Mouse (Mus musculus) heart, embryonic 15.5 days (tissue): Measurements from ENCODE around the gene Camta1. TPM values are rescaled to one million over a fixed set of nuclear protein-coding genes. Genes with fewer than 3 reads are reported as not detected.

Experiments used
- ATAC-seq: fragments of 200-750 bp; cut with Nextera tagmentation; replicated peaks from 2 replicates; pipeline ENCODE4 v1.8.0; 2017; ENCODE audit warnings: low read depth, moderate TSS enrichment; ENCODE audit not compliant: insufficient number of reproducible peaks, insufficient read depth, low FRiP score
- H3K27ac ChIP-seq: fragments of 300-500 bp; sonication (generic); 2 replicates; pipeline ENCODE4 v1.5.1; 2015; ENCODE audit warnings: mild to moderate bottlenecking, inconsistent platforms
- H3K27me3 ChIP-seq: fragments of 300-500 bp; sonication (generic); 2 replicates; pipeline ENCODE4 v1.6.1; 2015; ENCODE audit warnings: inconsistent platforms
- H3K36me3 ChIP-seq: fragments of 300-500 bp; sonication (generic); 2 replicates; pipeline ENCODE4 v1.6.1; 2015; ENCODE audit warnings: mild to moderate bottlenecking, inconsistent platforms
- H3K4me1 ChIP-seq: fragments of 300-500 bp; sonication (generic); replicated peaks from 2 replicates; pipeline ENCODE4 v1.6.1; 2015; ENCODE audit warnings: inconsistent platforms
- H3K4me2 ChIP-seq: fragments of 300-500 bp; sonication (generic); 2 replicates; pipeline ENCODE4 v1.6.1; 2015; ENCODE audit warnings: inconsistent platforms, mild to moderate bottlenecking, moderate library complexity
- H3K4me3 ChIP-seq: fragments of 300-500 bp; sonication (generic); 2 replicates; pipeline ENCODE4 v1.5.1; 2015; ENCODE audit warnings: mild to moderate bottlenecking, inconsistent platforms
- H3K9ac ChIP-seq: fragments of 300-500 bp; sonication (generic); 2 replicates; pipeline ENCODE4 v1.6.1; 2015; ENCODE audit warnings: mild to moderate bottlenecking, inconsistent platforms
- H3K9me3 ChIP-seq: fragments of 300-500 bp; sonication (generic); replicated peaks from 2 replicates; pipeline ENCODE4 v1.6.1; 2016; ENCODE audit warnings: inconsistent platforms
- WGBS: fragments of 180-500 bp; shearing (Covaris S2); methylation state at CpG from one replicate; pipeline ENCODE4 v1.1.7; 2015; ENCODE audit warnings: mixed read lengths; 5-methylcytosine and 5-hydroxymethylcytosine counted together
- polyA plus RNA-seq: library from polyadenylated mRNA; unstranded; fragments of >200 nt; fragmentation: Nextera tagmentation; extraction: Ambion mirVana; gene quantifications from 2 replicates; pipeline ENCODE4 v1.2.1, GENCODE M21; 2015

The Camta1 gene
- polyA plus RNA-seq, 1 experiment from 2014 or later, result 165 TPM

DNA sequence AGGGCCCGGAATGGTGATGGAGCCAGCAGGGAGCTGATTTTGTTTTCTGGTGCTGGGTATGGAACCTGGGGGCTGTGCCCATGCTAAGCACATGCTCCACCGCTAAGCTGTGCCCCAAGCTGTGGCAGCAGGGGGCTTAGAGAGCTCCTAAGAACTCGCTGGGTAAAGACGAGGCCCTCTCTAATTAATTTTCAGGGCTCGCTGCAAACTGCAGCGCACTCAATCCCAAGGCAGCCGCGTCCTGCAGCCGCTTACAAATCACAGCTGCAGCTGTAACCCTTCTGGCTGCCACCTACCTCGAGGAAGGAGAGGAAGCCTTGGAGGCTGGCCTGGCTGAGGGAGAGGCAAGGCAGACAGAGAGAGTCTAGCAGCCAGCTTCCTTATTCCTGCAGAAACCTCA, 639.0 kb downstream of the Camta1 start:
- Histone ChIP-seq H3K4me3 (no peak overlapping the region), H3K27me3 (no peaks in the 10 kb centered on the region), H3K36me3 (no peaks in the 10 kb centered on the region), H3K9me3 (no peaks in the 10 kb centered on the region), H3K4me2 (no peak overlapping the region), H3K27ac (no peak overlapping the region), H3K9ac (no peak overlapping the region), H3K4me1 (0 out of 2 replicates have a peak, but pooled peaks cover 3% of the 10 kb centered on the region)
- ATAC-seq, result no peak
- WGBS, result 33% methylated on average over 10 of the region's 10 CpGs

- H3K9me3 ChIP-seq, result no peaks in the 10 kb centered on the region
- no peak for ATAC-seq
- peaks cover 2% of the 10 kb centered on the region; the same call in 1 of the 2 replicates for H3K4me1 ChIP-seq
- no peaks in the 10 kb centered on the region for H3K36me3 ChIP-seq
- WGBS, result 71% methylated on average over 15 of the region's 15 CpGs
- H3K9ac ChIP-seq, result no peak overlapping the region
- H3K27me3 ChIP-seq, result no peaks in the 10 kb centered on the region
- H3K4me3 ChIP-seq, result no peak overlapping the region
- H3K27ac ChIP-seq, result no peak overlapping the region
- H3K4me2 ChIP-seq, result no peak overlapping the region
Measured at GRCm38 (mm10) chr4:151216553-151217292, 645.0 kb downstream of the Camta1 start.

DNA sequence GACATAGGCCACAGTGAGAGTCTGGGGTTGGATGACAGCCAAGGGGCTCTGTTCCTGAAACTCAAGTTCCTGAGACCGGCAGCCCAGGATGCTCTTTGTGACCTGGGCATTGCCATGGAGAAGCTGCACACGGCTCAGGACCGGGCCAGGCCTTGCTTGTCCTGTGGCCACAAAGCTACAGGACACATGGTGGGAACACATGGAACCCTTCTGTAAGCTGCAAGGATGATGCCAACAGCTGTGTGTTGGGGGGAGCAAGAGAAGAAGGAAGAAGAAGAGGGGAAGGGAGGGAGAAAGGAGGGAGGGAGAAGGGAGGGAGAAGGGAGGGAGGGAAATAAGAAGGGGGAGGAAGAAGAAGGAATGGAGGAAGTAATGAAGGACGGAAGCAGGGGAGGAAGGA, 645.8 kb downstream of the Camta1 start:
- Histone ChIP-seq H3K4me3 (no peak overlapping the region), H3K9me3 (no peaks in the 10 kb centered on the region), H3K4me1 (peaks cover 6% of the 10 kb centered on the region), H3K4me2 (no peak overlapping the region), H3K27me3 (no peaks in the 10 kb centered on the region), H3K36me3 (no peaks in the 10 kb centered on the region), H3K27ac (no peak overlapping the region), H3K9ac (no peak overlapping the region)
- WGBS, result 56% methylated on average over 4 of the region's 4 CpGs
- ATAC-seq, result no peak

GRCm38 (mm10) chr4:151215179-151215578, 646.5 kb downstream of the Camta1 start:
- Histone ChIP-seq H3K9me3 (no peaks in the 10 kb centered on the region), H3K27me3 (no peaks in the 10 kb centered on the region), H3K4me1 (peaks cover 9% of the 10 kb centered on the region), H3K4me2 (no peak overlapping the region), H3K36me3 (no peaks in the 10 kb centered on the region), H3K9ac (no peak overlapping the region), H3K27ac (no peak overlapping the region), H3K4me3 (no peak overlapping the region)
- WGBS, result 55% methylated on average over 1 of the region's 1 CpGs
- no peak for ATAC-seq

- Histone ChIP-seq H3K4me1 (peaks cover 9% of the 10 kb centered on the region), H3K27ac (no peak overlapping the region), H3K4me2 (no peak overlapping the region), H3K4me3 (no peak overlapping the region), H3K9ac (no peak overlapping the region), H3K27me3 (no peaks in the 10 kb centered on the region), H3K36me3 (no peaks in the 10 kb centered on the region), H3K9me3 (no peaks in the 10 kb centered on the region)
- 71% methylated on average over 11 of the region's 11 CpGs for WGBS
- ATAC-seq, result no peak
Measured at GRCm38 (mm10) chr4:151213475-151213874, 648.2 kb downstream of the Camta1 start.

DNA sequence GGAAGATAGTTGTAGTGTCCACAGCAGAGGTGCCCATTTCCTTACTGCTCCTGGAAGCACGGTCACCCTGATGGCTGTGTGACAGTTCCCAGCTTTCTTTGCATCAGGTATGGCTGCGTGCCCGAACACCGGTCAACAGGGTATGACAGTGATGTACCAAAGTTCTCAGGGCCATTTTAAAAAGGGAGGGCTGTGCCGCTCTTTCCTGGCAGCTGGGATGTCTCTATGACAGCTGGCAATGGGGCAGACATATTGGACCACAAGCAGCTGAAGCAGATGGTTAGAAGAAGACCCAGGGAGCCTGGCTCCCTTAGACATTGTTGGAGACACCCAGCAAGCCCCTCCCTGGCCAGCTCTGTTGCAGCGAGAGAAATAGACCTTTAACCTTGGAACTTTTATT, 649.7 kb downstream of the Camta1 start:
- WGBS, result 85% methylated on average over 6 of the region's 6 CpGs
- H3K27me3 ChIP-seq, result no peaks in the 10 kb centered on the region

DNA sequence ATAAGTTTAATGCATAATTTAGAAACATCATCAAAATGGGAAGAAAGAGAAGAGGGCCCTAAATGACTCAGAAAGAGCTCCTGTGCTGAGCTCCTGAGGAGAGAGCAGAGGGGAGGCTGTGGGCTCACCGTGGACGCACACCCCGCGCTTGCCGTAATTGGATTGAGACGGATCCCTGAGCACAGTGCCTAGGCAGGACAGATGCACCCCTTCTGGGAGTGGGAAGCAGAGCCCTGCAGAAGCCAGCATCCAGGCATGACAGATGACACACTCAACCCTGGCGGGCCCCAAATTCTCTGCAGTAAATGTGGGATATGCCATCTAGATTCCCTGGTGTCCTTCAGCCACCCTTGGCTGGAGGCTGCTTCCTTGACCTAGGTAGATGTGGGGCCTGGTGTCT, 654.1 kb downstream of the Camta1 start:
- WGBS, result 77% methylated on average over 7 of the region's 7 CpGs
- Histone ChIP-seq H3K9ac (no peak overlapping the region), H3K9me3 (no peaks in the 10 kb centered on the region), H3K4me1 (peaks cover 7% of the 10 kb centered on the region), H3K36me3 (no peaks in the 10 kb centered on the region), H3K27ac (no peak overlapping the region), H3K4me3 (no peak overlapping the region), H3K27me3 (no peaks in the 10 kb centered on the region), H3K4me2 (no peak overlapping the region)
- ATAC-seq, result no peak

More for the DNA sequence above, 649.7 kb downstream of the Camta1 start:
- no peak overlapping the region for H3K9ac ChIP-seq
- H3K4me3 ChIP-seq, result no peak overlapping the region
- H3K9me3 ChIP-seq, result no peaks in the 10 kb centered on the region
- ATAC-seq, result no peak
- H3K4me2 ChIP-seq, result no peak overlapping the region
- peaks cover 9% of the 10 kb centered on the region for H3K4me1 ChIP-seq
- no peak overlapping the region for H3K27ac ChIP-seq
- no peaks in the 10 kb centered on the region for H3K36me3 ChIP-seq

GRCm38 (mm10) chr4:151202891-151203290, 658.8 kb downstream of the Camta1 start:
- no peak for ATAC-seq
- H3K9ac ChIP-seq, result no peak overlapping the region
- H3K36me3 ChIP-seq, result no peaks in the 10 kb centered on the region
- H3K27ac ChIP-seq, result no peak overlapping the region
- no peak overlapping the region for H3K4me3 ChIP-seq
- WGBS, result 79% methylated on average over 6 of the region's 6 CpGs
- H3K9me3 ChIP-seq, result no peaks in the 10 kb centered on the region
- no peaks in the 10 kb centered on the region for H3K27me3 ChIP-seq
- H3K4me2 ChIP-seq, result no peak overlapping the region
- no peaks in the 10 kb centered on the region for H3K4me1 ChIP-seq

DNA sequence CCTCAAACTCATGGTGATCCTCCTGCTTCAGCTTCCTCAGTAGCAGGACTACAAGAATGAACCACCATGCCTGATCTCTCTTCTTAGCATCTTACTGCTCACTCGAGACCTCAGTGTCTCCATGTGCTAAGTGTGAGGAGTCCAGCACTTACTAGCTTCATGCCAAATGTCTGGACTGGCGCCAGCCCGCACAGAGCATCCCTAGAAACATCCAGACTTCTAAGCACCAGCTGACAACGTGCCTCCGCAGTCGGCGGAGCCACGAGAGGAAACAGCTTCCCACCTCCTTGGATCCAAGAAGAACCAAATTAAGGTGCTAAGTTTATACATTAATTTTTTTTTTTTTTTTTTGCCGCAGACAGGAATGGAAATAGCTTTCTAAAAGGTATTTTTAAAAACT, 661.4 kb downstream of the Camta1 start:
- ATAC-seq, result no peak
- Histone ChIP-seq H3K9ac (no peak overlapping the region), H3K27ac (no peak overlapping the region), H3K9me3 (no peaks in the 10 kb centered on the region), H3K27me3 (no peaks in the 10 kb centered on the region), H3K4me1 (peaks cover 4% of the 10 kb centered on the region), H3K4me3 (no peak overlapping the region), H3K36me3 (no peaks in the 10 kb centered on the region), H3K4me2 (no peak overlapping the region)
- WGBS, result 70% methylated on average over 9 of the region's 9 CpGs

DNA sequence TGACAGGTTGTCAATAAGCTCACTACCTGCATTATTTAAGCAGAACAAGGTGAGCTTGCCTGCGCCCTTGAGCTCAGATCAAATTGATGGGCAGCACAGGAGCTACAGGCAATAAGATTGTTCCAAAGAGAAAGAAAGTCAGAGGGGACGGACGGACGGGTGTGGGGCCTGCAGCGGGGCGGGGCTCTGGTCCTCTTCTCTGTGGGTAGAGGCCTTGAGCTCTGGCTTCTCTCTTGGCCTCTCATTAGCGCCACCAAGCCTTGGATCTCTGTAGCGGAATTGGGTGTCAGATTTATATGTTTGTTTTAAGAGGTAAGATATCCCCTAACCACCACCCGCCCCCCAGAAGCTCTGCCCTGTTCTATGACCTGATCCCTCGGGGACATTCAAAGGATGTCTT, 666.5 kb downstream of the Camta1 start:
- Histone ChIP-seq H3K36me3 (no peaks in the 10 kb centered on the region), H3K9ac (no peak overlapping the region), H3K27me3 (no peaks in the 10 kb centered on the region), H3K4me1 (peaks cover 24% of the 10 kb centered on the region), H3K4me3 (no peak overlapping the region), H3K9me3 (no peaks in the 10 kb centered on the region), H3K27ac (peak overlapping the region; percentile 81), H3K4me2 (no peak overlapping the region)
- 36% methylated on average over 10 of the region's 10 CpGs for WGBS
- ATAC-seq, result no peak

- Histone ChIP-seq H3K27ac (peak overlapping the region; percentile 81), H3K36me3 (no peaks in the 10 kb centered on the region), H3K4me2 (no peak overlapping the region), H3K4me1 (peaks cover 24% of the 10 kb centered on the region), H3K9ac (no peak overlapping the region), H3K9me3 (no peaks in the 10 kb centered on the region), H3K4me3 (no peak overlapping the region), H3K27me3 (no peaks in the 10 kb centered on the region)
- ATAC-seq, result peak; percentile 75
- WGBS, result 15% methylated on average over 4 of the region's 4 CpGs
Measured at GRCm38 (mm10) chr4:151194715-151195097, 667.0 kb downstream of the Camta1 start.

DNA sequence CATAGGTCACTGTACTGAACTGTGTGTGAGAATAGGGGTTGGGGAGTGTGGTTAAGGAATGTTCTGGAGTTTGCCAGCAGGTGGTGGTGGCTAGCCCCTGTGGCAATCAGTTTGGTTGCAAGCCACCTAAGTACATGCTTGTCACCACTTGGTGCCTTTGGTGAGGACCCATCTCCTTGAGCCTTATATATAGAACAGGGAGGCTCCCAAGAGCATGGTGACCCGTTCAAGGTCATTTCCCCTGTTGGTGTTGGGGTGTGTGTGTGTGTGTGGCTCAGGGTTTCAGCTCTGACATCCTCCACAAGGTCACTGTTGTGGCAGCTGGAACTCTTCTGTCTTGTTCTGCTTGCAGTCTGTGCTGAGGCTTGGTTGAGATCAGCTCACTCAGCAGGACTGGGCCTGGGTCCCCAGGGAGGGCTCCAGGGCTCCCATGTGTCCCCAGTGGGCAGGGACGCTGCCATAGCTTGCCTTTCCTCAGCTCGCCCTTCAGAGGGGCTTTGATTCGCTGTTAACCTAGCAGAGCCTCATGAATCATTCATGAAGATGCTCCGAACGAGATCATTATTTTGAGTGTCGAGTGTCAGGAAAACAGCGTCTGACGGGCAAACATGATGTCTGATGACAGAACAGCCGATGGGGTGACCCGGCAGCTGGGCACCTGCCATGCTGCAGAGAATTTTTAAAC, 667.5 kb downstream of the Camta1 start:
- Histone ChIP-seq H3K36me3 (no peaks in the 10 kb centered on the region), H3K4me2 (no peak overlapping the region), H3K27ac (peak overlapping the region; percentile 81), H3K4me1 (peaks cover 24% of the 10 kb centered on the region), H3K4me3 (no peak overlapping the region), H3K9me3 (no peaks in the 10 kb centered on the region), H3K9ac (no peak overlapping the region), H3K27me3 (no peaks in the 10 kb centered on the region)
- ATAC-seq, result no peak; the same call in 1 of the 2 replicates
- 34% methylated on average over 11 of the region's 11 CpGs for WGBS
